Mouse (Mus musculus) cerebellum, adult (tissue): ENCODE results near the gene Uhrf1bp1l.

Experiments used
- ATAC-seq: cut with Nextera tagmentation; 2 replicates; pipeline ENCODE4 v1.9.2; 2017; ENCODE audit warnings: mild to moderate bottlenecking, moderate library complexity, mixed read lengths; ENCODE audit not compliant: insufficient number of reproducible peaks, low FRiP score, low TSS enrichment

Gene Uhrf1bp1l

GRCm38 (mm10) chr10:89744341-89744740 is 450 bp upstream of the Uhrf1bp1l start:
- no peak for ATAC-seq

GRCm38 (mm10) chr10:89745666-89746020 is 852 bp downstream of the Uhrf1bp1l start:
- ATAC-seq, result no peak

- ATAC-seq, result no peak
These were observed 1.8 kb downstream of the Uhrf1bp1l start for GRCm38 (mm10) chr10:89746581-89746980.

- ATAC-seq, result no peak
These were observed 2.6 kb downstream of the Uhrf1bp1l start for GRCm38 (mm10) chr10:89747221-89747905.

GRCm38 (mm10) chr10:89747911-89748310 is 3.1 kb downstream of the Uhrf1bp1l start:
- ATAC-seq, result no peak

- ATAC-seq, result no peak
These were observed 3.8 kb downstream of the Uhrf1bp1l start for GRCm38 (mm10) chr10:89748619-89749018.

- no peak for ATAC-seq
These were observed 6.3 kb downstream of the Uhrf1bp1l start for GRCm38 (mm10) chr10:89751069-89751468.

GRCm38 (mm10) chr10:89755231-89755630 is 10.4 kb downstream of the Uhrf1bp1l start:
- ATAC-seq, result no peak

- ATAC-seq, result no peak
These were observed 16.0 kb downstream of the Uhrf1bp1l start for GRCm38 (mm10) chr10:89760772-89761171.

- ATAC-seq, result no peak
These were observed 19.8 kb downstream of the Uhrf1bp1l start for GRCm38 (mm10) chr10:89764457-89765121.

- no peak for ATAC-seq
These were observed 21.3 kb downstream of the Uhrf1bp1l start for GRCm38 (mm10) chr10:89765790-89766714.

- ATAC-seq, result no peak
These were observed 23.7 kb downstream of the Uhrf1bp1l start for GRCm38 (mm10) chr10:89768352-89769020.

GRCm38 (mm10) chr10:89769096-89769495 is 24.3 kb downstream of the Uhrf1bp1l start:
- ATAC-seq, result no peak

GRCm38 (mm10) chr10:89771894-89772293 is 27.1 kb downstream of the Uhrf1bp1l start:
- ATAC-seq, result no peak

GRCm38 (mm10) chr10:89776029-89776428 is 31.2 kb downstream of the Uhrf1bp1l start:
- ATAC-seq, result no peak

- no peak for ATAC-seq
These were observed 47.1 kb downstream of the Uhrf1bp1l start for GRCm38 (mm10) chr10:89791870-89792269.

GRCm38 (mm10) chr10:89794121-89794520 is 49.3 kb downstream of the Uhrf1bp1l start:
- no peak for ATAC-seq

- ATAC-seq, result no peak
These were observed 74.4 kb downstream of the Uhrf1bp1l start for GRCm38 (mm10) chr10:89819146-89819545.

- no peak for ATAC-seq
These were observed 79.1 kb downstream of the Uhrf1bp1l start for GRCm38 (mm10) chr10:89823906-89824305.

GRCm38 (mm10) chr10:89826896-89827295 is 82.1 kb downstream of the Uhrf1bp1l start:
- peak; percentile 97 for ATAC-seq
